Mouse (Mus musculus): ENCODE data around the gene Anln. TPM values are rescaled to one million over a fixed set of nuclear protein-coding genes. Genes with fewer than 3 reads are reported as not detected.
A peak's percentile ranks its signal among the peaks of the same experiment; 100 is the strongest.

Anln gene
- 23.9 and 26.9 TPM in 2 replicates for polyA plus RNA-seq (2016; fragmentation: Nextera tagmentation; extraction: Ambion mirVana)

GRCm38 (mm10) chr9:22389021-22389476, at the start of gene Anln:
TSS of gene Anln (minus strand) at chr9:22389188.
- H3K27me3 ChIP-seq (replicated peaks) = no peaks in the 10 kb centered on the region
- H3K36me3 ChIP-seq = no peaks in the 10 kb centered on the region
- H3K9me3 ChIP-seq = no peaks in the 10 kb centered on the region
- 1% methylated on average over 43 of the region's 44 CpGs for WGBS
- peak within 1 kb of the TSS; percentile 75 for H3K4me3 ChIP-seq
- H3K9ac ChIP-seq = peak within 1 kb of the TSS; percentile 77
- ATAC-seq (ENCODE audit: low FRiP score, low read depth) = peak; percentile 96
- 0 out of 2 replicates have a peak, but pooled peaks cover 7% of the 10 kb centered on the region for H3K4me1 ChIP-seq
- H3K4me2 ChIP-seq (replicated peaks) = peak within 1 kb of the TSS; percentile 81
- peak within 1 kb of the TSS; percentile 65; the same call in 1 of the 2 replicates for H3K27ac ChIP-seq

GRCm38 (mm10) chr9:22434101-22434500, 45.1 kb upstream of the Anln start:
- Histone ChIP-seq H3K9me3 (no peaks in the 10 kb centered on the region), H3K4me3 (no peak overlapping the region), H3K4me1 (no peaks in the 10 kb centered on the region), H3K4me2 (replicated peaks) (no peak overlapping the region), H3K9ac (no peak overlapping the region), H3K36me3 (no peaks in the 10 kb centered on the region), H3K27me3 (replicated peaks) (no peaks in the 10 kb centered on the region), H3K27ac (no peak overlapping the region)
- 88% methylated on average over 2 of the region's 2 CpGs for WGBS
- ATAC-seq (ENCODE audit: low FRiP score, low read depth) = no peak

- no peak for ATAC-seq (ENCODE audit: low FRiP score, low read depth)
- no peak overlapping the region for H3K27ac ChIP-seq
- H3K9me3 ChIP-seq = no peaks in the 10 kb centered on the region
- H3K4me1 ChIP-seq = no peaks in the 10 kb centered on the region
- H3K4me3 ChIP-seq = no peak overlapping the region
- WGBS = 84% methylated on average over 2 of the region's 2 CpGs
- H3K9ac ChIP-seq = no peak overlapping the region
- no peaks in the 10 kb centered on the region for H3K36me3 ChIP-seq
- no peaks in the 10 kb centered on the region for H3K27me3 ChIP-seq (replicated peaks)
- H3K4me2 ChIP-seq (replicated peaks) = no peak overlapping the region
Observed at GRCm38 (mm10) chr9:22433221-22433620, 44.2 kb upstream of the Anln start.

- Histone ChIP-seq H3K9me3 (no peaks in the 10 kb centered on the region), H3K4me3 (no peak overlapping the region), H3K4me1 (no peaks in the 10 kb centered on the region), H3K9ac (no peak overlapping the region), H3K36me3 (no peaks in the 10 kb centered on the region), H3K27ac (no peak overlapping the region), H3K27me3 (replicated peaks) (no peaks in the 10 kb centered on the region), H3K4me2 (replicated peaks) (no peak overlapping the region)
- no peak for ATAC-seq (ENCODE audit: low FRiP score, low read depth)
- WGBS = 49% methylated on average over 5 of the region's 5 CpGs
Observed at GRCm38 (mm10) chr9:22430315-22430840, 41.4 kb upstream of the Anln start.

GRCm38 (mm10) chr9:22429533-22430241, 40.7 kb upstream of the Anln start:
- Histone ChIP-seq H3K36me3 (no peaks in the 10 kb centered on the region), H3K4me2 (replicated peaks) (no peak overlapping the region), H3K27me3 (replicated peaks) (no peaks in the 10 kb centered on the region), H3K4me3 (no peak overlapping the region), H3K4me1 (no peaks in the 10 kb centered on the region), H3K9ac (no peak overlapping the region), H3K9me3 (no peaks in the 10 kb centered on the region), H3K27ac (no peak overlapping the region)
- ATAC-seq (ENCODE audit: low FRiP score, low read depth) = no peak
- 76% methylated on average over 15 of the region's 15 CpGs for WGBS

GRCm38 (mm10) chr9:22428666-22429410, 39.9 kb upstream of the Anln start:
- H3K4me3 ChIP-seq = no peak overlapping the region
- H3K4me2 ChIP-seq (replicated peaks) = no peak overlapping the region
- H3K27ac ChIP-seq = no peak overlapping the region
- ATAC-seq (ENCODE audit: low FRiP score, low read depth) = no peak
- H3K4me1 ChIP-seq = no peaks in the 10 kb centered on the region
- H3K9me3 ChIP-seq = no peaks in the 10 kb centered on the region
- no peak overlapping the region for H3K9ac ChIP-seq
- no peaks in the 10 kb centered on the region for H3K36me3 ChIP-seq
- no peaks in the 10 kb centered on the region for H3K27me3 ChIP-seq (replicated peaks)
- 82% methylated on average over 14 of the region's 14 CpGs for WGBS

GRCm38 (mm10) chr9:22428028-22428665, 39.2 kb upstream of the Anln start:
- no peak overlapping the region for H3K9ac ChIP-seq
- no peaks in the 10 kb centered on the region for H3K27me3 ChIP-seq (replicated peaks)
- H3K4me1 ChIP-seq = no peaks in the 10 kb centered on the region
- H3K9me3 ChIP-seq = no peaks in the 10 kb centered on the region
- whole genome bisulfite sequencing = 35% methylated on average over 4 of the region's 4 CpGs
- H3K36me3 ChIP-seq = no peaks in the 10 kb centered on the region
- no peak overlapping the region for H3K4me3 ChIP-seq
- no peak overlapping the region for H3K27ac ChIP-seq
- H3K4me2 ChIP-seq (replicated peaks) = no peak overlapping the region
- no peak for ATAC-seq (ENCODE audit: low FRiP score, low read depth)

- no peaks in the 10 kb centered on the region; the same call in 1 of the 2 replicates for H3K4me1 ChIP-seq
- H3K4me2 ChIP-seq (replicated peaks) = no peak overlapping the region
- no peak for ATAC-seq (ENCODE audit: low FRiP score, low read depth)
- H3K27ac ChIP-seq = no peak overlapping the region
- H3K4me3 ChIP-seq = no peak overlapping the region
- H3K27me3 ChIP-seq (replicated peaks) = no peaks in the 10 kb centered on the region
- no peaks in the 10 kb centered on the region for H3K9me3 ChIP-seq
- H3K36me3 ChIP-seq = no peaks in the 10 kb centered on the region
- 91% methylated on average over 4 of the region's 4 CpGs for WGBS
- no peak overlapping the region for H3K9ac ChIP-seq
Observed at GRCm38 (mm10) chr9:22424719-22425118, 35.7 kb upstream of the Anln start.

- Histone ChIP-seq H3K4me1 (no peaks in the 10 kb centered on the region; the same call in 1 of the 2 replicates), H3K27me3 (replicated peaks) (no peaks in the 10 kb centered on the region), H3K4me2 (replicated peaks) (no peak overlapping the region), H3K9me3 (no peaks in the 10 kb centered on the region), H3K9ac (no peak overlapping the region), H3K36me3 (no peaks in the 10 kb centered on the region), H3K4me3 (no peak overlapping the region), H3K27ac (no peak overlapping the region)
- WGBS = 81% methylated on average over 10 of the region's 10 CpGs
- ATAC-seq (ENCODE audit: low FRiP score, low read depth) = no peak
Observed at GRCm38 (mm10) chr9:22424196-22424595, 35.2 kb upstream of the Anln start.

- H3K27me3 ChIP-seq (replicated peaks) = no peaks in the 10 kb centered on the region
- WGBS = 90% methylated on average over 1 of the region's 1 CpGs
- H3K9ac ChIP-seq = no peak overlapping the region
- no peak overlapping the region for H3K4me3 ChIP-seq
- no peak for ATAC-seq (ENCODE audit: low FRiP score, low read depth)
- H3K36me3 ChIP-seq = no peaks in the 10 kb centered on the region
- H3K4me2 ChIP-seq (replicated peaks) = no peak overlapping the region
- no peak overlapping the region for H3K27ac ChIP-seq
- H3K9me3 ChIP-seq = no peaks in the 10 kb centered on the region
- H3K4me1 ChIP-seq = no peaks in the 10 kb centered on the region; the same call in 1 of the 2 replicates
Observed at GRCm38 (mm10) chr9:22423507-22423906, 34.5 kb upstream of the Anln start.

- Histone ChIP-seq H3K27me3 (replicated peaks) (no peaks in the 10 kb centered on the region), H3K4me2 (replicated peaks) (no peak overlapping the region), H3K9ac (no peak overlapping the region), H3K27ac (no peak overlapping the region), H3K36me3 (no peaks in the 10 kb centered on the region), H3K4me1 (no peaks in the 10 kb centered on the region; the same call in 1 of the 2 replicates), H3K9me3 (no peaks in the 10 kb centered on the region), H3K4me3 (no peak overlapping the region)
- WGBS = 64% methylated on average over 1 of the region's 1 CpGs
- no peak for ATAC-seq (ENCODE audit: low FRiP score, low read depth)
Observed at GRCm38 (mm10) chr9:22422559-22422958, 33.6 kb upstream of the Anln start.

- no peak overlapping the region for H3K4me3 ChIP-seq
- no peaks in the 10 kb centered on the region for H3K27me3 ChIP-seq (replicated peaks)
- H3K27ac ChIP-seq = no peak overlapping the region
- H3K9ac ChIP-seq = no peak overlapping the region
- H3K36me3 ChIP-seq = no peaks in the 10 kb centered on the region
- H3K9me3 ChIP-seq = no peaks in the 10 kb centered on the region
- no peaks in the 10 kb centered on the region; the same call in 1 of the 2 replicates for H3K4me1 ChIP-seq
- no peak overlapping the region for H3K4me2 ChIP-seq (replicated peaks)
- 35% methylated on average over 7 of the region's 7 CpGs for WGBS
- no peak for ATAC-seq (ENCODE audit: low FRiP score, low read depth)
Observed at GRCm38 (mm10) chr9:22420491-22420890, 31.5 kb upstream of the Anln start.

Data from neural tube, embryonic 12.5 days (tissue).